Mouse (Mus musculus) limb, embryonic 12.5 days (tissue): ENCODE results near the gene Efcab6. TPM values are rescaled to one million over a fixed set of nuclear protein-coding genes. Genes with fewer than 3 reads are reported as not detected.

Experiments used
- ATAC-seq: fragments of 200-750 bp; cut with Nextera tagmentation; 2 replicates; pipeline ENCODE4 v1.8.0; 2017; ENCODE audit warnings: low read depth, moderate TSS enrichment; ENCODE audit not compliant: insufficient number of reproducible peaks, insufficient read depth, low FRiP score, low TSS enrichment
- H3K27ac ChIP-seq: fragments of 300-500 bp; sonication (generic); 2 replicates; pipeline ENCODE4 v1.5.1; 2016; ENCODE audit warnings: mild to moderate bottlenecking, moderate library complexity
- H3K27me3 ChIP-seq: fragments of 300-500 bp; sonication (generic); 2 replicates; pipeline ENCODE4 v1.6.1; 2016; ENCODE audit warnings: mild to moderate bottlenecking, moderate library complexity
- H3K36me3 ChIP-seq: fragments of 300-500 bp; sonication (generic); 2 replicates; pipeline ENCODE4 v1.6.1; 2016; ENCODE audit warnings: mild to moderate bottlenecking, moderate library complexity
- H3K4me1 ChIP-seq: fragments of 300-500 bp; sonication (generic); replicated peaks from 2 replicates; pipeline ENCODE4 v1.6.1; 2016
- H3K4me2 ChIP-seq: fragments of 300-500 bp; sonication (generic); 2 replicates; pipeline ENCODE4 v1.6.1; 2016; ENCODE audit warnings: mild to moderate bottlenecking, moderate library complexity
- H3K4me3 ChIP-seq: fragments of 300-500 bp; sonication (generic); replicated peaks from 2 replicates; pipeline ENCODE4 v1.5.1; 2016; ENCODE audit warnings: mild to moderate bottlenecking
- H3K9ac ChIP-seq: fragments of 300-500 bp; sonication (generic); replicated peaks from 2 replicates; pipeline ENCODE4 v1.6.1; 2016; ENCODE audit warnings: mild to moderate bottlenecking, moderate library complexity
- H3K9me3 ChIP-seq: fragments of 300-500 bp; sonication (generic); 2 replicates; pipeline ENCODE4 v1.6.1; 2016; ENCODE audit warnings: mild to moderate bottlenecking, moderate library complexity
- WGBS: fragments of 180-500 bp; shearing (Covaris S2); methylation state at CpG from one replicate; pipeline ENCODE4 v1.1.7; 2016; 5-methylcytosine and 5-hydroxymethylcytosine counted together
- polyA plus RNA-seq: library from polyadenylated mRNA; unstranded; fragments of >200 nt; fragmentation: Nextera tagmentation; extraction: Ambion mirVana; gene quantifications from 2 replicates; pipeline ENCODE4 v1.2.1, GENCODE M21; 2016

Gene Efcab6
- polyA plus RNA-seq, 1 experiment from 2014 or later: 0.08 TPM

GRCm38 (mm10) chr15:84058841-84059240 is 6.3 kb downstream of the Efcab6 start:
- Histone ChIP-seq H3K27ac (no peak overlapping the region), H3K9ac (no peak overlapping the region), H3K4me1 (no peaks in the 10 kb centered on the region), H3K27me3 (peaks cover 21% of the 10 kb centered on the region), H3K9me3 (no peaks in the 10 kb centered on the region), H3K4me3 (no peak overlapping the region), H3K4me2 (no peak overlapping the region), H3K36me3 (no peaks in the 10 kb centered on the region)
- ATAC-seq: no peak
- WGBS: 82% methylated on average over 6 of the region's 6 CpGs

GRCm38 (mm10) chr15:84056083-84056482 is 9.1 kb downstream of the Efcab6 start:
- H3K27me3 ChIP-seq: peaks cover 16% of the 10 kb centered on the region
- no peak overlapping the region for H3K4me2 ChIP-seq
- ATAC-seq: no peak
- WGBS: 61% methylated on average over 5 of the region's 5 CpGs
- no peaks in the 10 kb centered on the region for H3K4me1 ChIP-seq
- H3K36me3 ChIP-seq: no peaks in the 10 kb centered on the region
- no peak overlapping the region for H3K27ac ChIP-seq
- H3K9ac ChIP-seq: no peak overlapping the region
- H3K4me3 ChIP-seq: no peak overlapping the region
- no peaks in the 10 kb centered on the region for H3K9me3 ChIP-seq

GRCm38 (mm10) chr15:84053859-84054258 is 11.3 kb downstream of the Efcab6 start:
- Histone ChIP-seq H3K9me3 (no peaks in the 10 kb centered on the region), H3K27ac (no peak overlapping the region), H3K9ac (no peak overlapping the region), H3K4me1 (peaks cover 15% of the 10 kb centered on the region), H3K4me2 (no peak overlapping the region), H3K36me3 (no peaks in the 10 kb centered on the region), H3K27me3 (peaks cover 13% of the 10 kb centered on the region), H3K4me3 (no peak overlapping the region)
- 47% methylated on average over 9 of the region's 9 CpGs for WGBS
- ATAC-seq: no peak

- Histone ChIP-seq H3K4me2 (no peak overlapping the region), H3K9ac (no peak overlapping the region), H3K4me1 (peaks cover 15% of the 10 kb centered on the region), H3K4me3 (no peak overlapping the region), H3K36me3 (no peaks in the 10 kb centered on the region), H3K27ac (no peak overlapping the region), H3K9me3 (no peaks in the 10 kb centered on the region), H3K27me3 (peaks cover 13% of the 10 kb centered on the region)
- 98% methylated on average over 4 of the region's 4 CpGs for WGBS
- ATAC-seq: no peak
Observed at GRCm38 (mm10) chr15:84053240-84053639, 11.9 kb downstream of the Efcab6 start.

- ATAC-seq: no peak
- no peak overlapping the region for H3K4me2 ChIP-seq
Observed at GRCm38 (mm10) chr15:84052390-84052789, 12.8 kb downstream of the Efcab6 start.

GRCm38 (mm10) chr15:84049570-84049969 is 15.6 kb downstream of the Efcab6 start:
- no peak for ATAC-seq
- Histone ChIP-seq H3K4me2 (no peak overlapping the region), H3K4me3 (no peak overlapping the region), H3K9me3 (no peaks in the 10 kb centered on the region), H3K36me3 (no peaks in the 10 kb centered on the region), H3K27ac (no peak overlapping the region), H3K4me1 (peaks cover 15% of the 10 kb centered on the region), H3K9ac (no peak overlapping the region), H3K27me3 (peaks cover 5% of the 10 kb centered on the region)
- WGBS: 61% methylated on average over 7 of the region's 7 CpGs

More at GRCm38 (mm10) chr15:84052390-84052789, 12.8 kb downstream of the Efcab6 start:
- WGBS: 79% methylated on average over 9 of the region's 9 CpGs
- no peaks in the 10 kb centered on the region for H3K9me3 ChIP-seq
- H3K27me3 ChIP-seq: peaks cover 13% of the 10 kb centered on the region
- H3K4me3 ChIP-seq: no peak overlapping the region
- H3K36me3 ChIP-seq: no peaks in the 10 kb centered on the region
- H3K9ac ChIP-seq: no peak overlapping the region
- no peak overlapping the region for H3K27ac ChIP-seq
- H3K4me1 ChIP-seq: peaks cover 15% of the 10 kb centered on the region

GRCm38 (mm10) chr15:84045562-84045961 is 19.6 kb downstream of the Efcab6 start:
- Histone ChIP-seq H3K9ac (no peak overlapping the region), H3K36me3 (no peaks in the 10 kb centered on the region), H3K27ac (no peak overlapping the region), H3K27me3 (no peaks in the 10 kb centered on the region), H3K9me3 (no peaks in the 10 kb centered on the region), H3K4me1 (peaks cover 15% of the 10 kb centered on the region), H3K4me2 (no peak overlapping the region), H3K4me3 (no peak overlapping the region)
- WGBS: 89% methylated on average over 6 of the region's 6 CpGs
- ATAC-seq: no peak

GRCm38 (mm10) chr15:84037067-84037466 is 28.1 kb downstream of the Efcab6 start:
- Histone ChIP-seq H3K9ac (no peak overlapping the region), H3K4me1 (no peaks in the 10 kb centered on the region), H3K27me3 (no peaks in the 10 kb centered on the region), H3K36me3 (no peaks in the 10 kb centered on the region), H3K27ac (no peak overlapping the region), H3K4me2 (no peak overlapping the region), H3K9me3 (no peaks in the 10 kb centered on the region), H3K4me3 (no peak overlapping the region)
- WGBS: 84% methylated on average over 5 of the region's 5 CpGs
- no peak for ATAC-seq

GRCm38 (mm10) chr15:84025651-84026050 is 39.5 kb downstream of the Efcab6 start:
- ATAC-seq: no peak
- H3K27me3 ChIP-seq: peaks cover 3% of the 10 kb centered on the region; the same call in 1 of the 2 replicates
- H3K36me3 ChIP-seq: no peaks in the 10 kb centered on the region
- no peaks in the 10 kb centered on the region for H3K9me3 ChIP-seq
- H3K4me3 ChIP-seq: no peak overlapping the region
- no peak overlapping the region for H3K27ac ChIP-seq
- H3K4me1 ChIP-seq: no peaks in the 10 kb centered on the region
- 70% methylated on average over 8 of the region's 8 CpGs for WGBS
- no peak overlapping the region for H3K9ac ChIP-seq
- H3K4me2 ChIP-seq: no peak overlapping the region

- Histone ChIP-seq H3K27me3 (peaks cover 3% of the 10 kb centered on the region; the same call in 1 of the 2 replicates), H3K4me1 (no peaks in the 10 kb centered on the region), H3K9me3 (0 out of 2 replicates have a peak, but pooled peaks cover 2% of the 10 kb centered on the region), H3K27ac (no peak overlapping the region), H3K9ac (no peak overlapping the region), H3K4me2 (no peak overlapping the region), H3K4me3 (no peak overlapping the region), H3K36me3 (no peaks in the 10 kb centered on the region)
- no peak for ATAC-seq
- 82% methylated on average over 6 of the region's 6 CpGs for WGBS
Observed at GRCm38 (mm10) chr15:84024851-84025250, 40.3 kb downstream of the Efcab6 start.

- no peaks in the 10 kb centered on the region for H3K9me3 ChIP-seq
- no peak overlapping the region for H3K4me2 ChIP-seq
- ATAC-seq: no peak
- H3K4me1 ChIP-seq: no peaks in the 10 kb centered on the region
- H3K27ac ChIP-seq: no peak overlapping the region
- no peak overlapping the region for H3K4me3 ChIP-seq
- H3K9ac ChIP-seq: no peak overlapping the region
- peaks cover 32% of the 10 kb centered on the region for H3K27me3 ChIP-seq
- WGBS: 58% methylated on average over 17 of the region's 17 CpGs
- no peaks in the 10 kb centered on the region for H3K36me3 ChIP-seq
Observed at GRCm38 (mm10) chr15:84009366-84010083, 55.7 kb downstream of the Efcab6 start.

GRCm38 (mm10) chr15:84004306-84004705 is 60.9 kb downstream of the Efcab6 start:
- H3K9me3 ChIP-seq: no peaks in the 10 kb centered on the region
- H3K4me3 ChIP-seq: no peak overlapping the region
- H3K9ac ChIP-seq: no peak overlapping the region
- no peak for ATAC-seq
- H3K4me1 ChIP-seq: no peaks in the 10 kb centered on the region
- 90% methylated on average over 14 of the region's 14 CpGs for WGBS
- no peak overlapping the region for H3K27ac ChIP-seq
- peaks cover 44% of the 10 kb centered on the region for H3K27me3 ChIP-seq
- no peaks in the 10 kb centered on the region for H3K36me3 ChIP-seq
- H3K4me2 ChIP-seq: no peak overlapping the region
